Mouse (Mus musculus): Measurements from ENCODE around the gene Lamtor2. TPM values are rescaled to one million over a fixed set of nuclear protein-coding genes. Genes with fewer than 3 reads are reported as not detected.
A peak's percentile ranks its signal among the peaks of the same experiment; 100 is the strongest.

The Lamtor2 gene
- polyA plus RNA-seq, 1 experiment from 2014 or later, result 201 TPM

DNA sequence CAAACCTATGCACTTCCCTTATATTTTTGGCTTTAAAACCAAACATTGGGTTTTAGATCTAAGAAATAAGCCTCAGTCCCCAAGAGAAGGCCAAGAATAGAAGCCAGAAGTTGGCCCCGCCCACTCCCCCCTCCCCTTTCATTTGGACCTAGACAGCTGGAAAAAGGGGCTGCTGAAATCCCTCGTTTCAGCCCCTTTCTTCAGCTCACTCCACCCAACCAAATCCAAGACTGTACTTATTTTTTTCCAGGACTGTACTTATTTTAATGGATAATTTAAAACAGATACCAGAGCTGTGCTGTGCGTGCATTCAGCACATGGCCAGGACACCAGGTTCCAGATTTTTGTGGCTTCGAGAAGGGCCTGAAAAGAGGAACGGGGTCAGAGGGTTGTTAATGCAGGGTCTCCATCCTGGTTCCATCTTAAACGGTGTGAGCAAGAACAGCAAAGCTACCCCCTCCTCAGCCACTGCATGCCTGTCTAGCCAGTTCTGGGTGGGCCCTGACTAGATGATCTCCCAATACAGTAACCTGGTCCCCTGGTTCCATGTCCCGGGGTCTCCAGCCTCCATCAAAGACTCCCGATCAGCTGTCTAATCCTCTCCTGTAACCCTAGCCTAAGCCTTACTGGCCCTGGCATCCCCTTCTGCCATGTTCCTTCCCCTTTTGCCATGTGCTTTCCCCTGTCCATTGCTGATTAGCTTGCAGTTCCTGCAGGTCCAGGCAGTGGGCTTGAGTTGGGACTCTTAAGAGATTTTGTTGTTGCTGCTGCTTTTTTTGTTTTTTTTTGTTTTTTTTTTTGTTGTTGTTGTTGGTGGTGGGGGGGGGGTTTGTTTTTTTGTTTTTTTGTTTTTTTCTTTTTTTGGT is 48.8 kb downstream of the Lamtor2 start:
- no peak overlapping the region for H3K9ac ChIP-seq
- no peak overlapping the region for H3K4me3 ChIP-seq
- H3K27me3 ChIP-seq, result no peaks in the 10 kb centered on the region
- H3K27ac ChIP-seq (replicated peaks), result peak overlapping the region; percentile 85; the same call in 1 of the 2 replicates
- no peaks in the 10 kb centered on the region for H3K9me3 ChIP-seq
- ATAC-seq (ENCODE audit: low FRiP score, low read depth), result no peak
- no peaks in the 10 kb centered on the region for H3K36me3 ChIP-seq
- 49% methylated on average over 8 of the region's 8 CpGs for WGBS
- peaks cover 31% of the 10 kb centered on the region for H3K4me1 ChIP-seq (replicated peaks)
- H3K4me2 ChIP-seq, result peak overlapping the region; percentile 98; the same call in 1 of the 2 replicates

DNA sequence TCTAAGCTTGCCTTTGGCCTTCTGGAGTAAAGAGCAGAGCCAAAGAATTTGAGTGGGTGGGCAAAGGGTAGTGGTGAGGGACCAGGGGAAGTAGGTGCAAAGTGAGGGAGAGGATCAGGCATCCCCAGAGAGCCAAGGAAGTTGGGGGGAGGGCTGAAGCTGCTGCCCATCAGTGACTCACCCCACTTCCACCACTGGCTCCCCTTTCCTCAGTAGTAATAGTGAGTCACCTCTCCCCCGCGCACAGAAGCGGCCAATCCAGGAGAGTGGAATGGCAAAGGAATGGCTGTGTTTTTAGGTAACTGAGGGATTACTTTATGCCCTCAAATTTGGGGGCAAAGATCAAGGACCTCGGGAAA is 49.4 kb downstream of the Lamtor2 start:
- Histone ChIP-seq H3K27me3 (no peaks in the 10 kb centered on the region), H3K27ac (replicated peaks) (peak overlapping the region; percentile 85), H3K4me3 (peak overlapping the region; percentile 95), H3K4me1 (replicated peaks) (peaks cover 31% of the 10 kb centered on the region), H3K9ac (peak overlapping the region; percentile 95), H3K36me3 (no peaks in the 10 kb centered on the region), H3K9me3 (no peaks in the 10 kb centered on the region), H3K4me2 (peak overlapping the region; percentile 98)
- 32% methylated on average over 4 of the region's 4 CpGs for WGBS
- peak; percentile 32; the same call in 1 of the 2 replicates for ATAC-seq (ENCODE audit: low FRiP score, low read depth)

DNA sequence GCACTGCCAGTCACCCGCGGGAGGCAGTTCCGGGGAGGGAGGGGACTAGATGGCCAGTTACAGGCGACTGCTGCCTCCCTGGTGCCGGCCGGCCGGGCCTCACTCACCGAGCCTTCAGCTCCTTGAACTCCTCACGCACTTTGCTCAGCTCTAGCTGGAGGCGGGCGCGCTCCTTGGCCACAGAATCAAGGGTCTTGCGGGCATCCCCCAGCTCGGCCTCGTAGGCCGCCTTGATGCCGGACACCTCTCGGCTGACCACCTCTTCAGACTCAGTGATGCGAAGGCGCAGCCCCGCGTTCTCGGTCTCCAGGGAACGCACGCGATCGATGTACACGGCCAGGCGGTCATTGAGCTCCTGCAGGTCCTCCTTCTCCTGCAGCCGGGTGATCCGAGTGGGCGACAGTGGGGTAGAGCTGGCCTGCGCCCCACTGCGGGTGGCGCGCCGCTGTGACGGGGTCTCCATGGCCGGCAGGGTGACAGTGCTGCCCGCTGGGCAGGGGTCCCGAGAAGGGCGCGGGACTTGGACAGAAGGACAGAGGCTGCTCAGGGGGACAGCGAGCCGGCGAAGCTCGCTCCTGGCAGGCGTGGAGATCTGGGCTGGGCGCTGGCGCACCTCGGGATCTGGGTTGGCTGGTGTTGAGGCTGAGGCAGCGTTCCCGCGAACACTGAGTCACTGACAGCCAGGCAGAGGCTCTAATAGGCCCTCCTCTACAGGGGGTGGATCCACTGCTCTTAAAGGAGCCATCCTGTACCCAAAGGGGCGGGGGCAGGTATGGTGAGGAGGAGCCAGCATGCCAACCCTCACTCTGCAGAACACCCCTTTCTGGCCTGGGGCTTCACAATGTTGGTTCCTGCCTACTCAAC is 50.0 kb downstream of the Lamtor2 start:
- Histone ChIP-seq H3K4me3 (peak overlapping the region; percentile 95), H3K36me3 (no peaks in the 10 kb centered on the region), H3K27me3 (no peaks in the 10 kb centered on the region), H3K27ac (replicated peaks) (peak overlapping the region; percentile 85), H3K9ac (peak overlapping the region; percentile 95), H3K9me3 (no peaks in the 10 kb centered on the region), H3K4me1 (replicated peaks) (peaks cover 31% of the 10 kb centered on the region), H3K4me2 (peak overlapping the region; percentile 98)
- ATAC-seq (ENCODE audit: low FRiP score, low read depth), result peak; percentile 92
- WGBS, result 2% methylated on average over 55 of the region's 55 CpGs

DNA sequence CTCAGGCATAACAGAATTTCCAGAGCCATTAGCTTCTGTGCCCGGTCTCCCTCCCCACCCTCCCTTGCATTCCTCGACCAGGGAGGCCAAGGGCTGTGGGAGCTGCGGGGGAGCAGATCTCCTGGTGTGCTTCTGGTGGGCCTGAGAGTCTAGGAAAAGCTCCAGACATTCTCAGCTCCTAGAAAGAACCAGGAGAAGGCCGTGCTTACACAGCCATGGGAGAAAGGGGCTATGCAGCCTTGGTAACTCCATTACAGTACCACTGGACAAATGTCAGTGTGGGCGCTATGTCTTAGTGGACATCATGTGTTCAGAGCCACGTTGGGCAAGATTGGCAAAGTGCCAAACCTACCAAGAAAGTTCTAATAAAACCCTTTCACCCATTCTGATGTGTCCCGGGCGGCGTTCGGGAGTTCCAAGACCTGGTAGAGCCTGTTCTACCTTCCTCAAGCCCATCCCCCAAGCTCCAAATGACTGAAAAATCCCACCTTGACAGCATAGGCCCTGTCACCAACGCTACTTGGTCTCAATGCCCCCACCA is 50.8 kb downstream of the Lamtor2 start:
- H3K4me2 ChIP-seq, result peak overlapping the region; percentile 98
- H3K36me3 ChIP-seq, result no peaks in the 10 kb centered on the region
- ATAC-seq (ENCODE audit: low FRiP score, low read depth), result peak; percentile 10; the same call in 1 of the 2 replicates
- H3K9ac ChIP-seq, result peak overlapping the region; percentile 95
- peaks cover 31% of the 10 kb centered on the region for H3K4me1 ChIP-seq (replicated peaks)
- 14% methylated on average over 11 of the region's 11 CpGs for WGBS
- H3K9me3 ChIP-seq, result no peaks in the 10 kb centered on the region
- no peaks in the 10 kb centered on the region for H3K27me3 ChIP-seq
- H3K27ac ChIP-seq (replicated peaks), result no peak overlapping the region
- peak overlapping the region; percentile 95 for H3K4me3 ChIP-seq

DNA sequence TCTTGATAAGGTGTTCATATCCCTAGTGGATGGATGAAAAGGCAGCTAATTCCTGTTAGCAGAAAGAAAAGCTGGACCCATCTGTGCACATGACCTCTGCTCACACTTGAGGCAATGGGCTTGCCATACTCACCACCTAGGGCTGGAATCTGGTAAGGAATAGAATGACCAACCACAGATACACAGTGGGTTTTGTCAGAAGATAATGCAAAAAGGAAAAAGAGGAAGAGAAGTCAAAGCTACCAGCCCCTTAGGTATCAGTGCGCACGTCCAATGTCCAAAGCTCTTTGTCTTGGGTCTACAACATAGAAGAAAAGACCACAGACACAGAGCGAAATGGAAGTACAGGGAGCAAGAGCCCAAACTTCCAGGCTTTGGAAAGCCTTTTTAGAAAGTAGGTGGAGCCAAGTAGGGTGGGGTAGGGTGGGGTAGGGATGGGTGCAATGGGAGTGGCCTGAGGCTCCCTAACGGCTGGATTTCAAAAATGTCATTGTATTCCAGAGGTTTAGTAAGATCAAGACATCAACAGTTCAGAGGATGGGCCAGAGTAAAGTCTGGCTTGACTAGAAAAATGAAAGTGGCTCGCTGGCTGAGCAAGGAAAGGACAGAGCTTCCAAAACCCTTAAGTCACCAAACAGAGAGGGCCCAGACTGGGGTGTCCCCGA is 51.4 kb downstream of the Lamtor2 start:
- Histone ChIP-seq H3K9me3 (no peaks in the 10 kb centered on the region), H3K27me3 (no peaks in the 10 kb centered on the region), H3K27ac (replicated peaks) (no peak overlapping the region), H3K9ac (0 out of 2 replicates have a peak overlapping the region, but pooled peaks have one; percentile 95), H3K36me3 (no peaks in the 10 kb centered on the region), H3K4me3 (peak overlapping the region; percentile 95), H3K4me2 (peak overlapping the region; percentile 98), H3K4me1 (replicated peaks) (peaks cover 31% of the 10 kb centered on the region)
- 56% methylated on average over 6 of the region's 6 CpGs for WGBS
- no peak for ATAC-seq (ENCODE audit: low FRiP score, low read depth)

DNA sequence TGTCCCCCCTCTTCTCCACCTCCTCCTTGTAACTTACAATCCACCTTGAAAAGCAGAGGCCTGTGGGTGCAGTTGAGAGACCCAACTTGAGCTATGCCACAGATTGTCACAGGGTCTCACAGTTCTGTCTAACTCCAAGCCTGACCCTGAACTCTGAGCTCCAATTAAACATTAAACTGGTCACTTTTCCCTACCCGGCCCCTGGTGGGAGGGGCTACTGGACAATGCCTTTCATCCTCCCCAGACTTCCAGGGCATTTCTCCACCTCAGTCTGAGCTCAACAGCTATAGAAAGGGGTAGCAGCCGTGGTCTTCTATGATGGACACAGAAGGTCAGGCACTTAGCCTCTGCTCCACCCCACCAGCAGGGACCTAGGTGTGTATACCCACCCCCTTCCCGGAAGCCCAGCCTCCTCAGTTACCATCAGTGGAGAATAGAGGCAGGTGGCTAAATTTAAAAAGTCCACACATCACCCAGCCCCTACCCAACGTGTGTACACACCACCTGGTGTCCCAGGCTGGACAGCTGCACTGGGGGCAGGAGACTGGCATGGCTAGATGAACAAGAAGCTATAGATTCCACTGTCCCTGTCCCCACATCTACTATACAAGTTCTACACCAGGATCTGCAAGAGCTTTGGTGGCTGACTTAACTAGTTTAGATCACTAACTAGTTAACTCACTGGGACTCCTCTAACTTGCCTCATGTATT is 52.1 kb downstream of the Lamtor2 start:
- no peak for ATAC-seq (ENCODE audit: low FRiP score, low read depth)
- Histone ChIP-seq H3K9me3 (no peaks in the 10 kb centered on the region), H3K4me1 (replicated peaks) (peaks cover 31% of the 10 kb centered on the region), H3K36me3 (no peaks in the 10 kb centered on the region), H3K4me2 (0 out of 2 replicates have a peak overlapping the region, but pooled peaks have one; percentile 98), H3K4me3 (0 out of 2 replicates have a peak overlapping the region, but pooled peaks have one; percentile 95), H3K27ac (replicated peaks) (no peak overlapping the region), H3K27me3 (no peaks in the 10 kb centered on the region), H3K9ac (no peak overlapping the region)
- 40% methylated on average over 4 of the region's 4 CpGs for WGBS

DNA sequence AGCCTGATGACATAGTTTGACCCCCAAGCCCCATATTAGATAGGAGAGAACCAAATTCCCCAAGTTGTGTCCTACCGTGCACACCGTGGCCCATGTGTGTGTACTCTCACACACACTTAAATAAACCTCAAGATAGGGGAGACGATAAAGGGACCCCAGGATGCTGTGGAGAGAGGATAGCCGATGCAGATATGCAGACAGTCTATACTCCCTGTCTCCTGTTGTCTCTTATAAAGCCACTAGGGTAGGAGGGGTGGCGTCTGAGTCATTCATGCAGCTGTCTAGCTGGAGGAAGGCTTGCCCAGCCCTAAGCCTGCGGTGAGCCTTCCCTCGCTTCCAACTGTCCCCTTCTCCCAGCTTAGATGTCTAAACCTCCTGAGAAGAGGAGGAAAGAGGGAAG is 52.8 kb downstream of the Lamtor2 start:
- no peak overlapping the region for H3K4me2 ChIP-seq
- H3K36me3 ChIP-seq, result no peaks in the 10 kb centered on the region
- WGBS, result 79% methylated on average over 7 of the region's 7 CpGs

More for the DNA sequence above, 52.8 kb downstream of the Lamtor2 start:
- no peak for ATAC-seq (ENCODE audit: low FRiP score, low read depth)
- no peaks in the 10 kb centered on the region for H3K27me3 ChIP-seq
- H3K4me1 ChIP-seq (replicated peaks), result peaks cover 35% of the 10 kb centered on the region
- H3K9ac ChIP-seq, result no peak overlapping the region
- no peak overlapping the region for H3K27ac ChIP-seq (replicated peaks)
- H3K9me3 ChIP-seq, result no peaks in the 10 kb centered on the region
- no peak overlapping the region for H3K4me3 ChIP-seq

MicroRNA genes within 50 kb of the gene (microRNA counts, 519-probe panel; counts per million panel counts)
- microRNA mmu-miR-1905, result not detected

Small RNA genes lying within 50 kb of the gene (microRNA-seq; reads per million reads assigned to microRNA genes)
- gene Mir1905, result not detected

Other genes with a start within 250 kb of the Lamtor2 start
- 119 and 125 TPM in 2 replicates for gene Glmp, start 228.1 kb downstream of the Lamtor2 start, polyA plus RNA-seq (2015; fragmentation: Nextera tagmentation; extraction: Ambion mirVana)
- gene Tmem79, start 216.9 kb downstream of the Lamtor2 start, polyA plus RNA-seq (2015; fragmentation: Nextera tagmentation; extraction: Ambion mirVana), result 1.2 and 1.7 TPM in 2 replicates
- 62.5 and 64.0 TPM in 2 replicates for gene Smg5, start 216.8 kb downstream of the Lamtor2 start, polyA plus RNA-seq (2015; fragmentation: Nextera tagmentation; extraction: Ambion mirVana)
- gene Paqr6, start 188.5 kb downstream of the Lamtor2 start, polyA plus RNA-seq (2015; fragmentation: Nextera tagmentation; extraction: Ambion mirVana), result 1.9 and 2.3 TPM in 2 replicates
- gene Bglap3, start 180.3 kb downstream of the Lamtor2 start, polyA plus RNA-seq (2015; fragmentation: Nextera tagmentation; extraction: Ambion mirVana), result not detected in 2 replicates
- not detected in 2 replicates for gene Bglap2, start 174.4 kb downstream of the Lamtor2 start, polyA plus RNA-seq (2015; fragmentation: Nextera tagmentation; extraction: Ambion mirVana)
- not detected in 2 replicates for gene Bglap, start 168.6 kb downstream of the Lamtor2 start, polyA plus RNA-seq (2015; fragmentation: Nextera tagmentation; extraction: Ambion mirVana)
- gene Pmf1, start 142.7 kb downstream of the Lamtor2 start, polyA plus RNA-seq (2015; fragmentation: Nextera tagmentation; extraction: Ambion mirVana), result 28.8 and 35.4 TPM in 2 replicates
- gene Slc25a44, start 127.9 kb downstream of the Lamtor2 start, polyA plus RNA-seq (2015; fragmentation: Nextera tagmentation; extraction: Ambion mirVana), result 34.7 and 40.4 TPM in 2 replicates
- 30.4 and 30.5 TPM in 2 replicates for gene Sema4a, start 91.9 kb downstream of the Lamtor2 start, polyA plus RNA-seq (2015; fragmentation: Nextera tagmentation; extraction: Ambion mirVana)
- gene Lmna, start 43.1 kb downstream of the Lamtor2 start, polyA plus RNA-seq (2015; fragmentation: Nextera tagmentation; extraction: Ambion mirVana), result 52.2 and 53.4 TPM in 2 replicates
- 26.4 and 28.6 TPM in 2 replicates for gene Mex3a, start 20.7 kb downstream of the Lamtor2 start, polyA plus RNA-seq (2015; fragmentation: Nextera tagmentation; extraction: Ambion mirVana)
- 0.23 TPM in 1 of 2 replicates, not detected in the other for gene Rab25, start 4.8 kb downstream of the Lamtor2 start, polyA plus RNA-seq (2015; fragmentation: Nextera tagmentation; extraction: Ambion mirVana)
- gene Ubqln4, start 684 bp upstream of the Lamtor2 start, polyA plus RNA-seq (2015; fragmentation: Nextera tagmentation; extraction: Ambion mirVana), result 43.6 and 47.7 TPM in 2 replicates
- gene Ssr2, start 22.8 kb upstream of the Lamtor2 start, polyA plus RNA-seq (2015; fragmentation: Nextera tagmentation; extraction: Ambion mirVana), result 146 and 149 TPM in 2 replicates
- gene Arhgef2, start 52.9 kb upstream of the Lamtor2 start, polyA plus RNA-seq (2015; fragmentation: Nextera tagmentation; extraction: Ambion mirVana), result 121 and 129 TPM in 2 replicates
- not detected in 2 replicates for gene Rxfp4, start 100.1 kb upstream of the Lamtor2 start, polyA plus RNA-seq (2015; fragmentation: Nextera tagmentation; extraction: Ambion mirVana)
- 84.5 and 88.5 TPM in 2 replicates for gene Khdc4, start 132.7 kb upstream of the Lamtor2 start, polyA plus RNA-seq (2015; fragmentation: Nextera tagmentation; extraction: Ambion mirVana)
- 64.4 and 66.8 TPM in 2 replicates for gene Rit1, start 163.8 kb upstream of the Lamtor2 start, polyA plus RNA-seq (2015; fragmentation: Nextera tagmentation; extraction: Ambion mirVana)
- gene Syt11, start 222.1 kb upstream of the Lamtor2 start, polyA plus RNA-seq (2015; fragmentation: Nextera tagmentation; extraction: Ambion mirVana), result 220 and 239 TPM in 2 replicates

All from hindbrain, embryonic 15.5 days (tissue).